Mouse (Mus musculus) central nervous system, embryonic 11.5 days (tissue): ENCODE data around the gene Natd1. TPM values are rescaled to one million over a fixed set of nuclear protein-coding genes. Genes with fewer than 3 reads are reported as not detected.

Experiments used
- polyA plus RNA-seq: library from polyadenylated mRNA; depleted of rRNA; stranded (reverse); fragments of >200 nt; gene quantifications from 2 replicates; pipeline ENCODE4 v1.2.3, GENCODE M21; 2012; rRNA removed

Natd1 gene
- polyA plus RNA-seq = 14.0 and 27.5 TPM in 2 replicates

GRCm38 (mm10) chr11:60914491-60914890 is at the start of gene Natd1:
Natd1 (minus strand) TSS chr11:60914750.

DNA sequence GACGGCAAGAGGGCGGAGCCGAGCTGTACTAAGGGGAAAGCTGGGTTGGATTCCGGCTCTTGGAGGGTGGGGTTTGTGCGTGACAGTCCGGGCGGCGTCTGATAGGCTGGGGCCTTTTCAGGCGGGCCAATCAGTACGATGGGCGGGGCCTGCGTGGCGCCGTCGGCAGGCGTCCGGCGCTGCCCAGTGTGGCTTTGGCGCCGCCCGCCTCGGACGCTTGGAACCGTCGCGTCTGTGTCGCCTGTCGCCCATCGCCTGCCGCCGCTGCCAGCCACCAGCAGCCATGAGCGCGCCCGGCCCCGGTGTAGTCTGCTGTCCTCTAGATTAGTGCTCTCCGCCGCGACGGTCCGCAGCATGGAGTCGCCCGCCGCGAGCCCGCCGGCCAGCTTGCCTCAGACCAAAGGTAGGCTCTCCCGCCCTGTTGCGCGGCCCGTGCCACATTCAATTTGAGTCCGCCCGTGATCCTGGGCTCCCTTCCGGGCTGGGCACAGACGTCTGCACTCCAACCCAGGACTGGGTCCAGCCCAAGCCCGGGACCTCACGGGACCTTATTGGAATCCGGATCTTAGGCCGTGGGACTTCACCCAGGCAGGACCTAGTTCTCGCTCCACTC is 17.4 kb upstream of the Natd1 start, which contains the start of gene Map2k3:
Gene Map2k3 (plus strand): TSS at position 165 of the 613 bp plus-strand sequence.

DNA sequence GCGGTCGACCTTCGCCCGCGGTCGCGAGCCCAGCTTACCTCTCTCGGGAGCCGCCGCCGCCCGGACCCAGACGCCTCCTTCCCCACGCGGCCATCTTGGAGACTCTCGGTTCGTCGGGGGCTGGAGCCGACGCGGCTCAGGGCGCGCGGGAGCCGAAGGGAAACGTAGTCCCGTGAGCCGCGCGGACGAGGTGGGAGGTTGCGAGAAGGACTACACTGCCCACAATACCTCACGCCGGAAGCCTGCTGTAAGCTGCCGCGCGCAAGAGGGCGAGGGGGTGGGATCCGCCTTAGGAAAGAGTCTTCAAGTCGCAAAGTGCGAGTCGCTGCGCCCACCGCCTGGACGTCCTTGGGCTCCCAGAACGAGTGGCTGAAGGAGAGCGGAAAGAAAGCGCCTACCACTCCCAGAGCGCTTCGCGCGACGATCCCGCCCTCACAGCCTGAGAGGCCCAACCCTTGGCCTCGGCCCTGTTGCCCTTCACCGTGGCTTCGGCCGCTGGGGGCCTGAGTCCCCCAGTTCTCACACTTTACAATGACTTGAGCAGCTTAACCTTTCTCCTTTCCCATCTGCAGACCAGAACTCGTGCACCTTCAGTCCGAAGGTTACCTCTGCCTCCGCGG is 35.8 kb downstream of the Natd1 start, which contains the start of gene Tmem11:
Gene Tmem11 (minus strand): TSS at position 598 of the 620 bp plus-strand sequence.

Other genes starting within 250 kb of the Natd1 start
- 107 and 133 TPM in 2 replicates for gene Llgl1, start 215.0 kb downstream of the Natd1 start, polyA plus RNA-seq
- 101 and 103 TPM in 2 replicates for gene Flii, start 187.5 kb downstream of the Natd1 start, polyA plus RNA-seq
- gene Mief2, start 186.4 kb downstream of the Natd1 start, polyA plus RNA-seq = 15.7 and 17.4 TPM in 2 replicates
- gene Top3a, start 137.4 kb downstream of the Natd1 start, polyA plus RNA-seq = 15.9 and 17.1 TPM in 2 replicates
- gene Smcr8, start 137.2 kb downstream of the Natd1 start, polyA plus RNA-seq = 8.9 and 11.0 TPM in 2 replicates
- 36.1 and 36.3 TPM in 2 replicates for gene Shmt1, start 103.0 kb downstream of the Natd1 start, polyA plus RNA-seq
- gene Dhrs7b, start 84.1 kb downstream of the Natd1 start, polyA plus RNA-seq = 10.2 and 16.1 TPM in 2 replicates
- 58.6 and 66.9 TPM in 2 replicates for gene Tmem11, start 35.5 kb downstream of the Natd1 start, polyA plus RNA-seq
- 16.7 and 23.8 TPM in 2 replicates for gene Map2k3, start 17.3 kb upstream of the Natd1 start, polyA plus RNA-seq
- 0.95 and 2.4 TPM in 2 replicates for gene Kcnj12, start 107.8 kb upstream of the Natd1 start, polyA plus RNA-seq
- 1.8 and 2.2 TPM in 2 replicates for gene Tnfrsf13b, start 212.0 kb upstream of the Natd1 start, polyA plus RNA-seq